Mouse (Mus musculus): Measurements from ENCODE around the gene Sclt1. TPM values are rescaled to one million over a fixed set of nuclear protein-coding genes. Genes with fewer than 3 reads are reported as not detected.
A peak's percentile ranks its signal among the peaks of the same experiment; 100 is the strongest.

Gene Sclt1
- polyA plus RNA-seq, 1 experiment = 14.1 TPM

GRCm38 (mm10) chr3:41674778-41675177, 67.5 kb downstream of the Sclt1 start:
- DNase-seq (ENCODE audit: low read depth) = no peak
- TF ChIP-seq CTCF (IDR thresholded peaks at IDR 0.05; ENCODE audit: borderline replicate concordance, extremely low read depth, insufficient read depth, insufficient read length) (no peak), POLR2A (IDR thresholded peaks at IDR 0.05; ENCODE audit: borderline replicate concordance, extremely low read depth, insufficient read depth, insufficient read length, poor library complexity, severe bottlenecking) (no peak)

- TF ChIP-seq POLR2A (IDR thresholded peaks at IDR 0.05; ENCODE audit: borderline replicate concordance, extremely low read depth, insufficient read depth, insufficient read length, poor library complexity, severe bottlenecking) = no peak
- TF ChIP-seq CTCF (IDR thresholded peaks at IDR 0.05; ENCODE audit: borderline replicate concordance, extremely low read depth, insufficient read depth, insufficient read length) = peak; percentile 12; the same call in 1 of the 2 replicates
- DNase-seq (ENCODE audit: low read depth) = no peak
Measured at GRCm38 (mm10) chr3:41655642-41656041, 86.7 kb downstream of the Sclt1 start.

GRCm38 (mm10) chr3:41620971-41621370, 121.3 kb downstream of the Sclt1 start:
- no peak for DNase-seq (ENCODE audit: low read depth)
- no peak for TF ChIP-seq CTCF (IDR thresholded peaks at IDR 0.05; ENCODE audit: borderline replicate concordance, extremely low read depth, insufficient read depth, insufficient read length)
- TF ChIP-seq POLR2A (IDR thresholded peaks at IDR 0.05; ENCODE audit: borderline replicate concordance, extremely low read depth, insufficient read depth, insufficient read length, poor library complexity, severe bottlenecking) = no peak

- DNase-seq (ENCODE audit: low read depth) = peak; percentile 84
- no peak for TF ChIP-seq CTCF (IDR thresholded peaks at IDR 0.05; ENCODE audit: borderline replicate concordance, extremely low read depth, insufficient read depth, insufficient read length)
- no peak for TF ChIP-seq POLR2A (IDR thresholded peaks at IDR 0.05; ENCODE audit: borderline replicate concordance, extremely low read depth, insufficient read depth, insufficient read length, poor library complexity, severe bottlenecking)
Measured at GRCm38 (mm10) chr3:41618488-41618887, 123.8 kb downstream of the Sclt1 start.

- TF ChIP-seq CTCF (IDR thresholded peaks at IDR 0.05; ENCODE audit: borderline replicate concordance, extremely low read depth, insufficient read depth, insufficient read length) (no peak), POLR2A (IDR thresholded peaks at IDR 0.05; ENCODE audit: borderline replicate concordance, extremely low read depth, insufficient read depth, insufficient read length, poor library complexity, severe bottlenecking) (no peak)
- peak; percentile 59 for DNase-seq (ENCODE audit: low read depth)
Measured at GRCm38 (mm10) chr3:41618036-41618435, 124.3 kb downstream of the Sclt1 start.

- TF ChIP-seq POLR2A (IDR thresholded peaks at IDR 0.05; ENCODE audit: borderline replicate concordance, extremely low read depth, insufficient read depth, insufficient read length, poor library complexity, severe bottlenecking) (no peak), CTCF (IDR thresholded peaks at IDR 0.05; ENCODE audit: borderline replicate concordance, extremely low read depth, insufficient read depth, insufficient read length) (no peak)
- no peak for DNase-seq (ENCODE audit: low read depth)
Measured at GRCm38 (mm10) chr3:41614230-41614985, 127.9 kb downstream of the Sclt1 start.

GRCm38 (mm10) chr3:41613706-41614105, 128.6 kb downstream of the Sclt1 start:
- peak; percentile 30 for DNase-seq (ENCODE audit: low read depth)
- no peak for TF ChIP-seq CTCF (IDR thresholded peaks at IDR 0.05; ENCODE audit: borderline replicate concordance, extremely low read depth, insufficient read depth, insufficient read length)
- TF ChIP-seq POLR2A (IDR thresholded peaks at IDR 0.05; ENCODE audit: borderline replicate concordance, extremely low read depth, insufficient read depth, insufficient read length, poor library complexity, severe bottlenecking) = no peak

- no peak for TF ChIP-seq POLR2A (IDR thresholded peaks at IDR 0.05; ENCODE audit: borderline replicate concordance, extremely low read depth, insufficient read depth, insufficient read length, poor library complexity, severe bottlenecking)
- no peak; the same call in 1 of the 2 replicates for TF ChIP-seq CTCF (IDR thresholded peaks at IDR 0.05; ENCODE audit: borderline replicate concordance, extremely low read depth, insufficient read depth, insufficient read length)
- DNase-seq (ENCODE audit: low read depth) = no peak
Measured at GRCm38 (mm10) chr3:41612211-41612610, 130.1 kb downstream of the Sclt1 start.

- TF ChIP-seq POLR2A (IDR thresholded peaks at IDR 0.05; ENCODE audit: borderline replicate concordance, extremely low read depth, insufficient read depth, insufficient read length, poor library complexity, severe bottlenecking) (no peak), CTCF (IDR thresholded peaks at IDR 0.05; ENCODE audit: borderline replicate concordance, extremely low read depth, insufficient read depth, insufficient read length) (no peak)
- no peak for DNase-seq (ENCODE audit: low read depth)
Measured at GRCm38 (mm10) chr3:41609071-41609470, 133.2 kb downstream of the Sclt1 start.

GRCm38 (mm10) chr3:41607467-41607866, 134.8 kb downstream of the Sclt1 start:
- DNase-seq (ENCODE audit: low read depth) = no peak
- TF ChIP-seq CTCF (IDR thresholded peaks at IDR 0.05; ENCODE audit: borderline replicate concordance, extremely low read depth, insufficient read depth, insufficient read length) (no peak), POLR2A (IDR thresholded peaks at IDR 0.05; ENCODE audit: borderline replicate concordance, extremely low read depth, insufficient read depth, insufficient read length, poor library complexity, severe bottlenecking) (no peak)

GRCm38 (mm10) chr3:41607050-41607449, 135.3 kb downstream of the Sclt1 start:
- no peak for TF ChIP-seq POLR2A (IDR thresholded peaks at IDR 0.05; ENCODE audit: borderline replicate concordance, extremely low read depth, insufficient read depth, insufficient read length, poor library complexity, severe bottlenecking)
- TF ChIP-seq CTCF (IDR thresholded peaks at IDR 0.05; ENCODE audit: borderline replicate concordance, extremely low read depth, insufficient read depth, insufficient read length) = no peak
- no peak for DNase-seq (ENCODE audit: low read depth)

- no peak for DNase-seq (ENCODE audit: low read depth)
- TF ChIP-seq CTCF (IDR thresholded peaks at IDR 0.05; ENCODE audit: borderline replicate concordance, extremely low read depth, insufficient read depth, insufficient read length) (peak; percentile 35; the same call in 1 of the 2 replicates), POLR2A (IDR thresholded peaks at IDR 0.05; ENCODE audit: borderline replicate concordance, extremely low read depth, insufficient read depth, insufficient read length, poor library complexity, severe bottlenecking) (no peak)
Measured at GRCm38 (mm10) chr3:41606330-41606664, 136.0 kb downstream of the Sclt1 start.

Data from brain, embryonic 14.5 days (tissue).